Mouse (Mus musculus) stomach, embryonic 16.5 days (tissue): ENCODE measurements at regions not wholly inside any gene's neighbourhood (a gene's known extent, or its start where the extent isn't known, plus 50 kb on each side); places are given as distances from the start of the nearest gene placed in this dataset.

Source experiments
- ATAC-seq: fragments of 200-750 bp; cut with Nextera tagmentation; 2 replicates; pipeline ENCODE4 v1.8.0; 2017; ENCODE audit warnings: moderate number of reproducible peaks, moderate TSS enrichment; ENCODE audit not compliant: insufficient read depth, low FRiP score
- H3K27ac ChIP-seq: fragments of 300-500 bp; sonication (generic); 2 replicates; pipeline ENCODE4 v1.5.1; 2014; ENCODE audit warnings: low read length
- H3K27me3 ChIP-seq: fragments of 300-500 bp; sonication (generic); 2 replicates; pipeline ENCODE4 v1.6.1; 2014; ENCODE audit warnings: low read length, control low read depth, mixed read lengths; ENCODE audit not compliant: control insufficient read depth, insufficient read depth
- H3K36me3 ChIP-seq: fragments of 300-500 bp; sonication (generic); 2 replicates; pipeline ENCODE4 v1.6.1; 2014; ENCODE audit warnings: low read length; ENCODE audit not compliant: control insufficient read depth, insufficient read depth
- H3K4me1 ChIP-seq: fragments of 300-500 bp; sonication (generic); 2 replicates; pipeline ENCODE4 v1.6.1; 2014; ENCODE audit warnings: low read length, control low read depth, mixed read lengths; ENCODE audit not compliant: control insufficient read depth, insufficient read depth
- H3K4me2 ChIP-seq: fragments of 300-500 bp; sonication (generic); 2 replicates; pipeline ENCODE4 v1.6.1; 2014; ENCODE audit warnings: low read depth, low read length, mixed read lengths
- H3K4me3 ChIP-seq: fragments of 300-500 bp; sonication (generic); replicated peaks from 2 replicates; pipeline ENCODE4 v1.5.1; 2014; ENCODE audit warnings: mild to moderate bottlenecking, low read length
- H3K9ac ChIP-seq: fragments of 300-500 bp; sonication (generic); 2 replicates; pipeline ENCODE4 v1.6.1; 2014; ENCODE audit warnings: low read length
- H3K9me3 ChIP-seq: fragments of 300-500 bp; sonication (generic); replicated peaks from 2 replicates; pipeline ENCODE4 v1.6.1; 2016; ENCODE audit warnings: low read length, control low read depth; ENCODE audit not compliant: control insufficient read depth
- WGBS: fragments of 180-500 bp; shearing (Covaris S2); extraction: QIAGEN DNeasy Blood & Tissue Kit; methylation state at CpG from one replicate; pipeline ENCODE4 v1.1.7; 2014; 5-methylcytosine and 5-hydroxymethylcytosine counted together

DNA sequence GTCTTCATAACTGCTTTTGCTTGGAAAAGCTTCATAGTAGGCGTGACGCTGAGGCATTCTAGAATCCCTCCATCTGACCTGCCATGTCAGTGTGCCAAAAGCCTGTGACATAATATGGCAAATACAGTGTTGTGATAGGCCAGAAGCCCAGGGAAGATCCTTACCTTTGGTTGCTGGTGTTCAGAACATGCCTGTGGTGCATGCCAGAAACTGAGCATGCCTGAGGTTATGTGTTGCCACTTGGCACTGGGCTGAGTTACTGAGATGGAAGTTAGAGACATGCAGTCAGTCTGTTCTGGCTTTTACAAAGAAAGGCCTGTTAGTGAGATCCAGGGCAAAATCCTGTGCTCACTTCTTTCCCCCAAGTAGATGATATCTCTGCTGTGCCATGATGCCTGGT lies 412.7 kb upstream of the Gm11042 start:
- Histone ChIP-seq H3K27ac (no peak overlapping the region), H3K9me3 (0 out of 2 replicates have a peak, but pooled peaks cover 3% of the 10 kb centered on the region), H3K27me3 (no peaks in the 10 kb centered on the region), H3K4me2 (no peak overlapping the region), H3K9ac (no peak overlapping the region), H3K36me3 (no peaks in the 10 kb centered on the region), H3K4me3 (no peak overlapping the region), H3K4me1 (no peaks in the 10 kb centered on the region)
- no peak for ATAC-seq
- WGBS, result 88% methylated on average over 2 of the region's 2 CpGs

DNA sequence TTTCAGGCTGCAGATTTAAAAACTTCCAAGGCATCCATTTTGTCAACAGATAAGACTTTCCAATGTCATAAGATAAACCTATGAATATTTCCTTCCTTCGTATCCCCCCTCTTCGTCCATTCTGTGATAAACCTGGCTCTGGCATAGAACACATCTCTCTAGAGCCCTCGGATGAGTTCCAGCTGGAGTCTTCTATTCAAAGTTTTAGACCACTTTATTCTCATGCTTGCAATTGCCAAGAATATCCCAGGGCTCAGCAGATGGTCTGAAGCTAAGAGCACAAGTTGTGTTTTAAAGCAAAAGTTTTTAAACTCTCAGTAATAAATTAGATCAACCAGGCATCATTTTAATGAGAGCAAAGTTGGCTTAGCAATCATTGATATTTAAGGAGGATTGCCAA lies 363.0 kb upstream of the Gm11042 start:
- Histone ChIP-seq H3K27me3 (no peaks in the 10 kb centered on the region), H3K27ac (no peak overlapping the region), H3K4me2 (no peak overlapping the region), H3K9me3 (no peaks in the 10 kb centered on the region), H3K36me3 (no peaks in the 10 kb centered on the region), H3K4me3 (no peak overlapping the region), H3K9ac (no peak overlapping the region), H3K4me1 (no peaks in the 10 kb centered on the region)
- 63% methylated on average over 3 of the region's 3 CpGs for WGBS
- no peak for ATAC-seq

DNA sequence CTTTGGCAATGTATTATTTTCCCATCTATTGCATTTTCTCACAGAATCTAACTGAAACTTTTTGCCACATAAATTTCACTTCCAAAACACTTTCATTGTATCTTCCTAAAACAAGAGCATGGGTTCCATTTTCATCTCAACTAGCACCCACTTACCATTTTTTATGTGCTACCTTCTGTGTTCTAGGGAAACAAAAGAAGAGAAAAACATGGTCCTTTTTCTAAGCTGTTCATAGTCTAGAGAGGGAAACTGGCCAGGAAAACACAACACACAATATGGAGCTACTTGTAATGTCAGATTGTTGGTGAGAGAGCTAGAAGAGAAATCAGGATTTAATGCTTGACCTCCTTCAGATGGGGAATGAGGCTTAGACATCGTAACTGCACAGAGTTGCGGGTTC lies 361.6 kb upstream of the Gm11042 start:
- no peaks in the 10 kb centered on the region for H3K4me1 ChIP-seq
- H3K27me3 ChIP-seq, result no peaks in the 10 kb centered on the region
- WGBS, result 95% methylated on average over 2 of the region's 2 CpGs
- no peaks in the 10 kb centered on the region for H3K9me3 ChIP-seq
- no peak overlapping the region for H3K9ac ChIP-seq
- H3K27ac ChIP-seq, result no peak overlapping the region
- ATAC-seq, result no peak
- H3K4me2 ChIP-seq, result no peak overlapping the region
- no peak overlapping the region for H3K4me3 ChIP-seq
- no peaks in the 10 kb centered on the region for H3K36me3 ChIP-seq

DNA sequence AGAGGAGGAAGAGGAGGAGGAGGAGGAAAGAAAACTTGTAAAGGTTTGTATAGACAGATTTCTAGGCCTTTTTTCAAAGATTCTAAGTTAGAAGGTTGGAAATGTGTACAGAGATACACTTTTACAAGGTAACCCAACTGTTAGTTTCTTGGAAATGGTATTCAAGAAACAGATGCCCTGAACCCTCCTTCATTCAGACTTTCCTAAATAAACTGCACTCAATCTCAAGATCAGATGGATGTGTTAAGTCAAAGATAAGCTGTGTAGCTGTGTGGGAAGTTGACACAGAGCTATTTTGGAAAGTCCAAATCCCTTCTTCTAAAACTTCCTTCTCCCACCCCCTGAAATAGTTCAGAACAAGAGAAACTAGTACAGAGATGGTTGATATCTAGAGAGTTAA lies 342.2 kb upstream of the Gm11042 start:
- H3K9ac ChIP-seq, result no peak overlapping the region
- H3K36me3 ChIP-seq, result no peaks in the 10 kb centered on the region
- H3K9me3 ChIP-seq, result no peaks in the 10 kb centered on the region
- H3K27me3 ChIP-seq, result no peaks in the 10 kb centered on the region
- no peak for ATAC-seq
- H3K4me1 ChIP-seq, result no peaks in the 10 kb centered on the region
- H3K4me3 ChIP-seq, result no peak overlapping the region
- H3K4me2 ChIP-seq, result no peak overlapping the region
- no peak overlapping the region for H3K27ac ChIP-seq

DNA sequence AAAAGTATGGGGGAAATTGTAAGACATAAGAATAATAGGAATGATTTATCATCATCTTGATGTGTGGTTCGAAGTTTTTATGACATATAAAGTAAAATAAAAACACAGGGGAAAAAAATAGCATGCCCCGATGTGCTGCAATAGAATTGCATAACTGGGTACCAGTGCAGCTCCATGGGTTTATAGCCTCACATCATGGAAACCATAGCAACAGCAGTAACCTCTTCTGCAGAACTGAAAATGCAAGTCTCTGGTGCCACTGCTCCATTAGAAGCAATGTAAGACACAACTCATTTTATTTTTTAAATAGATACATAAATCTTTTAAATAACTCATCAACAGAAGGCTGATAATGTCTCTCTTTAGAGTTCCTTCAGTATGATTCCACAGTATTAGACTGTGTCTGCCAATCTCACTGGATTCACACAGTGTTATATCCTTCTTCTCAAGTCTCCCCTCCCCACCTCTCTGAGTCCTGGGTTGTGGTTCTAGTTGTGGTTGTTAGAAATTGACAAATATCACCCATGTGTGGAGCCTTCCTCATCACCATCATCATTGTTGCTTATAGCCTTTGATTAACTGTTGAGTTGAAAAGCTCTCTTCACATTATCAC lies 340.9 kb upstream of the Gm11042 start:
- 62% methylated on average over 2 of the region's 2 CpGs for WGBS
- Histone ChIP-seq H3K27me3 (no peaks in the 10 kb centered on the region), H3K9me3 (no peaks in the 10 kb centered on the region), H3K4me2 (no peak overlapping the region), H3K27ac (no peak overlapping the region), H3K9ac (no peak overlapping the region), H3K36me3 (no peaks in the 10 kb centered on the region), H3K4me1 (no peaks in the 10 kb centered on the region), H3K4me3 (no peak overlapping the region)
- ATAC-seq, result no peak

DNA sequence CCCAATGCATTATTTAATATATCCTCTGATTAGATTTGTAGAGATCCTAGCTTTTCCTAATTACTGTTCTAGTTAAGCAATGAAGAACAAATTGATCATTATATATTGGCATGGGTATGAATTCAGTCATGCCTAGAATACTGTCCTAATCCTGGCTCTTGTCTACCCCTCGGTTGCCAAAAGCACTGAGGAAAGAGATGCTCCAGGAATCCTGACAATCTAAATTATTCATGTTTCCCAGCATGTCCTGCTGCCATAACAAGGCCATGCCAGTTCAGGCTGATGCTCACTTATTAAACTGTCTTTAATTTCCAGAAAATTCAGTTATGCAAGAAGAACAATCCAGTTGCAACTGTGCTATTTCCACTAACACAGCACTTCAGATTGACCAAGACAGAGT lies 335.1 kb upstream of the Gm11042 start:
- ATAC-seq, result no peak
- Histone ChIP-seq H3K27ac (no peak overlapping the region), H3K36me3 (no peaks in the 10 kb centered on the region), H3K9ac (no peak overlapping the region), H3K4me1 (no peaks in the 10 kb centered on the region), H3K9me3 (no peaks in the 10 kb centered on the region), H3K4me3 (no peak overlapping the region), H3K4me2 (no peak overlapping the region), H3K27me3 (no peaks in the 10 kb centered on the region)
- WGBS, result 78% methylated on average over 1 of the region's 1 CpGs

DNA sequence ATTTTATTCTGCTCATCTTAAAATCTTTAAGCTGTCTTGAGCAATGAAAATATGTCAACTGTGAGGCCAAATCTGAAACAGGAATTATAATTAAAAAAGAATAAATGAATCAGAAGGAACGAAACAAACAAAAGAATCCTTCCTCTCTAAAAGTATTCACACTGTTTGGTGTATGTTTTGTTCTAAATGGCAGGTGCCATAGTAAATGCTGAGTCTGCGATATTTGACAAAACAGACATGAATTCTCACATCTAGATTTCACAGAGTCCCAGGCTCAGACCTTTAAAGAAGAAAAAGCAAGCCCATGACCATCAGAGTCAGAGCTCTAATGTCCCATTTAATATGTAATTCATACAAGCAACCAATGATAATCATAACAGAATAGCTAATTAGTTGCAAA lies 316.6 kb upstream of the Gm11042 start:
- Histone ChIP-seq H3K4me3 (no peak overlapping the region), H3K36me3 (no peaks in the 10 kb centered on the region), H3K9ac (no peak overlapping the region), H3K27ac (no peak overlapping the region), H3K27me3 (no peaks in the 10 kb centered on the region), H3K9me3 (no peaks in the 10 kb centered on the region), H3K4me2 (no peak overlapping the region), H3K4me1 (no peaks in the 10 kb centered on the region)
- no peak for ATAC-seq
- 86% methylated on average over 2 of the region's 2 CpGs for WGBS

DNA sequence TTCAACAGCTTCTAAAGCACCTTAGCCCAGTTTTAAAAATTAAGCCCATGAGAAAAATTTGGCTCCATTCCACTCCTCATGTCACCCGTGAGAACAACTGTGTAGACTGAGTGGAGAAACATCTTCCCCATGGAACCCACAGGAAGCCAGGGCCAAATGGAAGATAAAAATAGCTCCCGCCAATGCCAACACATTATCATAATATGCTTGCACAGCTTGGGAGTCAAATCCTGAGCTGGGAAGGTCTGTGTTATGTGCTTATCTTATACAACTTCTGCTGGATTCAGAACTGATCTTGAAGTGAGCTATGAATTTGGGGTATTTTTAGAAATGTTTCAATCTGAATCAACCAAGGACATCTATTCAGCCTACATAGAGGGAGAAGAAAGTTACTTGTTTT lies 279.0 kb upstream of the Gm11042 start:
- no peaks in the 10 kb centered on the region for H3K27me3 ChIP-seq

DNA sequence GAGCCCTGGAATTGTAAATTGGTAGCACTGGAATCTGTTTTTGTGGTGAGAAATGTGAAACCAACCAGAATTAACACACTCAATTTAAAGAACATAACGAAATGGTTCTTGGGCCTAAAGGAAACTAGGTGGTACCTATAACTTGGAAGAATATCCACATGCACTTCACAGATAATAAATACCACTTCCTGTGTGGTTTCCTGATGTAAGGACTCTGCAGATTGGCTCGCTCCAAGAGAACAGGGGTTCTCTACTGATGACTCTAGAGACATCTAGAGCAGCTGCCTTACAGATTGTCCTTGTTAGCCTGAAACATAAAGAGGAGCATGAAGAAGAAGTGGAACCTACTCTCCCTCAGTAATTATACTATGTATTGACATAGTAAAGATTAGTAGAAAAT lies 238.4 kb upstream of the Gm11042 start:
- ATAC-seq, result no peak
- H3K9me3 ChIP-seq, result no peaks in the 10 kb centered on the region
- H3K9ac ChIP-seq, result no peak overlapping the region
- H3K4me3 ChIP-seq, result no peak overlapping the region
- no peaks in the 10 kb centered on the region for H3K4me1 ChIP-seq
- H3K4me2 ChIP-seq, result no peak overlapping the region
- H3K27ac ChIP-seq, result no peak overlapping the region
- 79% methylated on average over 2 of the region's 2 CpGs for WGBS
- H3K27me3 ChIP-seq, result no peaks in the 10 kb centered on the region
- no peaks in the 10 kb centered on the region for H3K36me3 ChIP-seq

More for the DNA sequence above, 279.0 kb upstream of the Gm11042 start:
- Histone ChIP-seq H3K9ac (no peak overlapping the region), H3K4me2 (no peak overlapping the region), H3K9me3 (no peaks in the 10 kb centered on the region), H3K36me3 (no peaks in the 10 kb centered on the region), H3K4me3 (no peak overlapping the region), H3K27ac (no peak overlapping the region), H3K4me1 (no peaks in the 10 kb centered on the region)
- no peak for ATAC-seq
- WGBS, result 59% methylated on average over 2 of the region's 2 CpGs

DNA sequence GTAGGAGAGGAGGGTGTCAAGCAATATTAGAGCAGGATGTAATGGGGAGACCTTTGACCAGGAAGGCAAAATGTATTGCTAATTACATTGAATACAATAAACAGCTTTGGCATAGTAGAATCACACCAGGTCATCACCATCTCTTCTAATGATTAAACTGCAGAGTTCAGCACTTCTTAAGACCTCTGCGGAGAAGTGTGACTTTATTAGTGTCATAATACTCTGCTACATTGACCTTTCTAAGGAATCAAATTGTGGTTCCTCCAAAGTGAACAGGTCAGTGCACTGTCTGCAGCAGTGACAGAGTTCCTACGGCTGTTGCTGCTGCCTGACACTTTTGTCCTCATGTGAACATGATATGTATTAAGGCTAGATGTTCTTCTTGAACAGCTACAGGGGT lies 228.0 kb upstream of the Gm11042 start:
- Histone ChIP-seq H3K9ac (no peak overlapping the region), H3K9me3 (no peaks in the 10 kb centered on the region), H3K36me3 (no peaks in the 10 kb centered on the region), H3K27me3 (no peaks in the 10 kb centered on the region), H3K27ac (no peak overlapping the region), H3K4me3 (no peak overlapping the region), H3K4me1 (no peaks in the 10 kb centered on the region), H3K4me2 (no peak overlapping the region)
- ATAC-seq, result no peak
- WGBS, result 81% methylated on average over 2 of the region's 2 CpGs
